Mouse (Mus musculus): ENCODE data around the gene Dnase1. TPM values are rescaled to one million over a fixed set of nuclear protein-coding genes. Genes with fewer than 3 reads are reported as not detected.
"Not testable (repeated sequence)": the region's sequence is repeated elsewhere in the genome, so short reads cannot be mapped to it uniquely, and the experiment has no call there.

Dnase1 gene
- total and polyA plus RNA-seq, 2 experiments from 2014 or later: 2.0 TPM; not detected in 1

DNA sequence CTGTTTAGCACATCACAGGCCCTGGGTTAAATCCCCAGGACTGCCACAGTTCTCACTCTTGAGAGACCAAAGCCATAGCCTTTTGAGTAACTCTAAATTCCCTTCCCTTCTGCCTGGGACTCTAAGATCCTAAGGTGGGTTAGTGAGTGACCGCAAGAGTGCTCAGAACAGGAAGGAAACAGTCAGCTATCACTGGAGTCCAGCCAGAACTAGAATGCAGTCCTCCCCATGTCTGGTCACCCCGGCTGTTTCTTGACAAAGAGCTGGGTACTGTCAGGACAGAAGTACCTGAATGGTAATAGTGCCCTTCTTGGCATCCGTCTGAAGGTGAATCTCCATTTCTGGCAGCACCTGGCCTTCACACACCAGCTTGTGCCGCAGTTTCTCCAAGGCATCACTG is 28.2 kb downstream of the Dnase1 start:
- DNase-seq (ENCODE audit: low spot score): no peak
- 97% methylated on average over 4 of the region's 4 CpGs for WGBS
- no peak for TF ChIP-seq CTCF (IDR thresholded peaks at IDR 0.05)
- H3K27me3 ChIP-seq (ENCODE audit: insufficient read depth, low read length): no peaks in the 10 kb centered on the region
- H3K4me2 ChIP-seq (ENCODE audit: low read depth, low read length, poor library complexity, severe bottlenecking): no peak overlapping the region
- no peak overlapping the region for H3K4me3 ChIP-seq (ENCODE audit: low read depth, low read length)
- no peak for ATAC-seq (ENCODE audit: low FRiP score)
- no peaks in the 10 kb centered on the region for H3K9me3 ChIP-seq (ENCODE audit: low read length)
- H3K9ac ChIP-seq (replicated peaks; ENCODE audit: low read length, poor library complexity, severe bottlenecking): no peak overlapping the region
- no peaks in the 10 kb centered on the region for H3K4me1 ChIP-seq (ENCODE audit: insufficient read depth, low read length)
- no peak overlapping the region for H3K27ac ChIP-seq (ENCODE audit: low read depth, low read length)
- peaks cover 63% of the 10 kb centered on the region for H3K36me3 ChIP-seq (ENCODE audit: insufficient read depth, low read length)

DNA sequence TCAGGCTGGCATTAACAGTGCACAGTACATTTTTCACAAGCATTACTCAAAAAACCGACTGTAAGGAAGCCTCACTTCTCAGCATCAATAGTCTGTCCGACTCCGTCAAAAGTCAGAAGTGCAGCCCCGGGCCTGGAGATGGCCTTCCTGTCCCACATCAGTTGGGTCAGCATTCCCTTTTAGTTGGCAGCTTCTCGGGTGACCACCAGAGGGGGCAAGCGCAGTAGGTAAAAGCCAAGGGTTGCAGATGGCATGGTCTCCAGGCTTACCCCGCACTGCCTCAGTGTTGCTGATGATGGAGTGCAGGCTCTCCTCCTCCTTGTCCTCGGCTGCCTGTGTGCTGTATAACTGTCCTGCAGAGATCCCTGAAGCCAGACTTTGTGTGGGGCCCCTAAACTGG is 31.8 kb downstream of the Dnase1 start:
- H3K36me3 ChIP-seq (ENCODE audit: insufficient read depth, low read length): peaks cover 39% of the 10 kb centered on the region
- H3K27me3 ChIP-seq (ENCODE audit: insufficient read depth, low read length): no peaks in the 10 kb centered on the region
- no peak overlapping the region for H3K4me2 ChIP-seq (ENCODE audit: low read depth, low read length, poor library complexity, severe bottlenecking)
- no peak for ATAC-seq (ENCODE audit: low FRiP score)
- H3K9me3 ChIP-seq (ENCODE audit: low read length): no peaks in the 10 kb centered on the region
- H3K4me1 ChIP-seq (ENCODE audit: insufficient read depth, low read length): no peaks in the 10 kb centered on the region
- no peak overlapping the region for H3K9ac ChIP-seq (replicated peaks; ENCODE audit: low read length, poor library complexity, severe bottlenecking)
- DNase-seq (ENCODE audit: low spot score): peak; percentile 37
- no peak overlapping the region for H3K4me3 ChIP-seq (ENCODE audit: low read depth, low read length)
- 63% methylated on average over 8 of the region's 8 CpGs for WGBS
- no peak overlapping the region for H3K27ac ChIP-seq (ENCODE audit: low read depth, low read length)
- peak; percentile 77 for TF ChIP-seq CTCF (IDR thresholded peaks at IDR 0.05)

DNA sequence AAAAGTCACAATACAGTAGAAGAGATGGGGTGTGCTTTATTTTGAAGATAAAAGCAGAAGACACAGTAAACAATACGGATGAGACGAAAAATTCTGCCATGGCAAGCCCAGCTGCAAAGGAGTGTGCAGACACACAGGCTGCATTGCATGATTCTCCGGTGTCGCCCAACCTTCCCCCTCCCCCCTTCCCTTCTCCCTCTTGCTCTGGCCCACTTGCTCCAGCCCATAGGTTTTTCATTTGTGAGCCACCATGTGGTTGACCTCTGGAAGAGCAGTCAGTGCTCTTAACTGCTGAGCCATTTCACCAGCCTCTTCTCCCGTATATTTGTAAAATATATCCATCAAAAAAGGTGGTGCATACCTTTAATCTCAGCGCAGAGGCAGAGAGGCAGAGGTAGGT is 37.6 kb downstream of the Dnase1 start:
- Histone ChIP-seq H3K27ac (ENCODE audit: low read depth, low read length) (no peak overlapping the region), H3K9ac (replicated peaks; ENCODE audit: low read length, poor library complexity, severe bottlenecking) (no peak overlapping the region), H3K4me2 (ENCODE audit: low read depth, low read length, poor library complexity, severe bottlenecking) (no peak overlapping the region), H3K27me3 (ENCODE audit: insufficient read depth, low read length) (no peaks in the 10 kb centered on the region), H3K36me3 (ENCODE audit: insufficient read depth, low read length) (no peaks in the 10 kb centered on the region), H3K4me3 (ENCODE audit: low read depth, low read length) (no peak overlapping the region), H3K9me3 (ENCODE audit: low read length) (no peaks in the 10 kb centered on the region), H3K4me1 (ENCODE audit: insufficient read depth, low read length) (peaks cover 5% of the 10 kb centered on the region; the same call in 1 of the 2 replicates)
- 69% methylated on average over 6 of the region's 6 CpGs for WGBS
- no peak for ATAC-seq (ENCODE audit: low FRiP score)
- TF ChIP-seq CTCF (IDR thresholded peaks at IDR 0.05): peak; percentile 36
- DNase-seq (ENCODE audit: low spot score): peak; percentile 8

DNA sequence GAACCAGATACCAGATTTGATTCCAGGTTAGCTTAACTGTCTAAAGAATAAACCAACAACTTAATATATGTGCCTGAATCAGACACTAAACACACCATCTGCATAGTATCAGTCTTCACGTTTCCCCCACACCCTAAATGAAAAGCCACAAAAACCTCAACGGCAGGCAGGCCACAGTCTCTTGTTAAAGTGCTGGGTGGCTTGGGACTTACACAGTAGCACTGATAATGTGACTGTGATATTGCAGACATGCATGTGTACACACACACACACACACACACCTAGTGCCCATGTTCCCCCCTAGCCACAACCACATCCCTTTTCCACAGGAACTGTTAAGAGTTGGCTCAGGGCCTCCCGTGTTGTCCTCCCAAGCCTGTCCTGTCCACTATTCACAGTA is 38.1 kb downstream of the Dnase1 start:
- no peaks in the 10 kb centered on the region for H3K27me3 ChIP-seq (ENCODE audit: insufficient read depth, low read length)

DNA sequence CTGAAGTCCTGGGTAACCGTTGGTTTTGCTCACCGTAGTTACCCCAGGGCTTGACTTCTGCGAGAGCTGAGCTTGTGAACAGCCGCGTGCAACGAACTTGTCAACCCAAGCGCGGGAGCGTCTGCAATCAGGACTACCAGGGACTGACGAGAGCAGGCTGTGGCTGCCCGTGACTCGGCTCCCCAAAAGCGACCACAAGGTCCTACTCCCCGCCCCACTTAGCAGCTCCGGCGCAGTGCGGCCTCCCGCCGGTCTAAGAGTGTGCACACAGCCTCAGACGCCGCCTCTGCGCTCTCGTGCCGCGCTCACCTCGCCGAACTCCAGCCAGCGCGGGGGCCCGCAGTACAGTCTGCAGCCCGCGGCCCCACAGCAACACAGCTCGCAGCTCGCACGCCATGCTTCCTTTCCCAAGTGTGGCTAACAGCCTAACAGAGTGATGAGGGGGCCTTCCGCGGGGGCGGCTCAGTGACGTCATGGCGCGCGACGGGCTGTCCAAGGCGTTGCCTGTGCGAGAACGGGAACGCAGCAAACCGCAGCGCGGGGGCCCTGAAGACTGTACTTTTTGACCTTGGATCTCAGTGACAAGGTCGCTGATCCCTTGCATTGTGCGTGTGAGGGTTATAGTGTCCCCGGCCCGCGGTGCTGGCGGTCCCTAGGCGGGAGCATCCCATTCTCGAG is 40.8 kb downstream of the Dnase1 start, which contains the start of gene Trap1:
TSS of gene Trap1 (minus strand) at position 444 of the 678 bp plus-strand sequence.
- Histone ChIP-seq H3K4me3 (ENCODE audit: low read depth, low read length) (peak within 1 kb of the TSS; percentile 72), H3K9me3 (ENCODE audit: low read length) (no peaks in the 10 kb centered on the region), H3K4me1 (ENCODE audit: insufficient read depth, low read length) (peaks cover 5% of the 10 kb centered on the region; the same call in 1 of the 2 replicates), H3K4me2 (ENCODE audit: low read depth, low read length, poor library complexity, severe bottlenecking) (peak within 1 kb of the TSS; percentile 78), H3K9ac (replicated peaks; ENCODE audit: low read length, poor library complexity, severe bottlenecking) (peak within 1 kb of the TSS; percentile 73), H3K36me3 (ENCODE audit: insufficient read depth, low read length) (0 out of 2 replicates have a peak, but pooled peaks cover 5% of the 10 kb centered on the region), H3K27me3 (ENCODE audit: insufficient read depth, low read length) (no peaks in the 10 kb centered on the region), H3K27ac (ENCODE audit: low read depth, low read length) (peak within 1 kb of the TSS; percentile 85)
- peak; percentile 90 for DNase-seq (ENCODE audit: low spot score)
- TF ChIP-seq CTCF (IDR thresholded peaks at IDR 0.05): no peak
- WGBS: 0% methylated on average over 53 of the region's 58 CpGs
- peak; percentile 97 for ATAC-seq (ENCODE audit: low FRiP score)

More for the DNA sequence above, 38.1 kb downstream of the Dnase1 start:
- Histone ChIP-seq H3K36me3 (ENCODE audit: insufficient read depth, low read length) (no peaks in the 10 kb centered on the region), H3K9ac (replicated peaks; ENCODE audit: low read length, poor library complexity, severe bottlenecking) (no peak overlapping the region), H3K4me1 (ENCODE audit: insufficient read depth, low read length) (peaks cover 5% of the 10 kb centered on the region; the same call in 1 of the 2 replicates), H3K9me3 (ENCODE audit: low read length) (no peaks in the 10 kb centered on the region), H3K27ac (ENCODE audit: low read depth, low read length) (no peak overlapping the region), H3K4me3 (ENCODE audit: low read depth, low read length) (no peak overlapping the region), H3K4me2 (ENCODE audit: low read depth, low read length, poor library complexity, severe bottlenecking) (no peak overlapping the region)
- ATAC-seq (ENCODE audit: low FRiP score) (no peak), DNase-seq (ENCODE audit: low spot score) (no peak)
- 79% methylated on average over 3 of the region's 3 CpGs for WGBS
- TF ChIP-seq CTCF (IDR thresholded peaks at IDR 0.05): no peak

DNA sequence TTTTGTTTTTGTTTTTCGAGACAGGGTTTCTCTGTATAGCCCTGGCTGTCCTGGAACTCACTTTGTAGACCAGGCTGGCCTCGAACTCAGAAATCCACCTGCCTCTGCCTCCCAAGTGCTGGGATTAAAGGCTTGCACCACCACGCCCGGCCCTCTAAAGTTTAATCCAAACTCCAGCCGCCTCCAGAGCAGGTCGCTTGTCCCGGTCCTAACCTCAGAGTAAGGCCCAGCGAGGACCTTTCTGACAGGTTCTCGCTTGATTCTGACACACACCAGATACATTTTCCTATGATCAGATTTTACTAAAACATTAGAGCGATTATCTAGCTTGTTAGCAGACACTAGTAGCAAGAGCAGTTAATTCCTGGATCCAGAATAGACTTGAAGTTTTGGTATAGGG is 41.6 kb downstream of the Dnase1 start:
- Histone ChIP-seq H3K4me3 (ENCODE audit: low read depth, low read length) (peak overlapping the region; percentile 72; the same call in 1 of the 2 replicates), H3K4me2 (ENCODE audit: low read depth, low read length, poor library complexity, severe bottlenecking) (peak overlapping the region; percentile 78; the same call in 1 of the 2 replicates)
- 73% methylated on average over 10 of the region's 10 CpGs for WGBS
- ATAC-seq (ENCODE audit: low FRiP score); H3K9me3 ChIP-seq (ENCODE audit: low read length); H3K27ac ChIP-seq (ENCODE audit: low read depth, low read length); H3K4me1 ChIP-seq (ENCODE audit: insufficient read depth, low read length); H3K9ac ChIP-seq (replicated peaks; ENCODE audit: low read length, poor library complexity, severe bottlenecking); H3K27me3 ChIP-seq (ENCODE audit: insufficient read depth, low read length); H3K36me3 ChIP-seq (ENCODE audit: insufficient read depth, low read length); DNase-seq (ENCODE audit: low spot score): not testable (repeated sequence)

All from midbrain, postnatal 0 days (tissue).